Mouse (Mus musculus) megakaryocyte, adult 5-6 weeks (primary cell): Measurements from ENCODE around the gene Atp8b3. TPM values are rescaled to one million over a fixed set of nuclear protein-coding genes. Genes with fewer than 3 reads are reported as not detected.
A peak's percentile ranks its signal among the peaks of the same experiment; 100 is the strongest.

ENCODE experiments used
- ATAC-seq: 2 replicates; pipeline ENCODE4 v1.8.0; 2016; ENCODE audit warnings: mild to moderate bottlenecking, inconsistent platforms; ENCODE audit not compliant: poor library complexity, severe bottlenecking
- total RNA-seq, 2 experiments: library from RNA; stranded (forward) in 1 of 2; stranded (reverse) in 1 of 2; fragments of 153-499, 151-499 nt in 1 of 2; fragments of 221-1000, 200-1000 nt in 1 of 2; gene quantifications; 2 replicates each; pipeline versions ENCODE4 v1.2.3 to v1.2.4; 2015 to 2017

Gene Atp8b3
- total RNA-seq, 2 experiments from 2014 or later = not detected

- ATAC-seq = peak; percentile 87
These were observed 30.7 kb upstream of the Atp8b3 start for GRCm38 (mm10) chr10:80569664-80570066.

GRCm38 (mm10) chr10:80568876-80569275, 30.0 kb upstream of the Atp8b3 start:
- no peak for ATAC-seq

GRCm38 (mm10) chr10:80566375-80567092, 27.6 kb upstream of the Atp8b3 start:
- ATAC-seq = peak; percentile 67

DNA sequence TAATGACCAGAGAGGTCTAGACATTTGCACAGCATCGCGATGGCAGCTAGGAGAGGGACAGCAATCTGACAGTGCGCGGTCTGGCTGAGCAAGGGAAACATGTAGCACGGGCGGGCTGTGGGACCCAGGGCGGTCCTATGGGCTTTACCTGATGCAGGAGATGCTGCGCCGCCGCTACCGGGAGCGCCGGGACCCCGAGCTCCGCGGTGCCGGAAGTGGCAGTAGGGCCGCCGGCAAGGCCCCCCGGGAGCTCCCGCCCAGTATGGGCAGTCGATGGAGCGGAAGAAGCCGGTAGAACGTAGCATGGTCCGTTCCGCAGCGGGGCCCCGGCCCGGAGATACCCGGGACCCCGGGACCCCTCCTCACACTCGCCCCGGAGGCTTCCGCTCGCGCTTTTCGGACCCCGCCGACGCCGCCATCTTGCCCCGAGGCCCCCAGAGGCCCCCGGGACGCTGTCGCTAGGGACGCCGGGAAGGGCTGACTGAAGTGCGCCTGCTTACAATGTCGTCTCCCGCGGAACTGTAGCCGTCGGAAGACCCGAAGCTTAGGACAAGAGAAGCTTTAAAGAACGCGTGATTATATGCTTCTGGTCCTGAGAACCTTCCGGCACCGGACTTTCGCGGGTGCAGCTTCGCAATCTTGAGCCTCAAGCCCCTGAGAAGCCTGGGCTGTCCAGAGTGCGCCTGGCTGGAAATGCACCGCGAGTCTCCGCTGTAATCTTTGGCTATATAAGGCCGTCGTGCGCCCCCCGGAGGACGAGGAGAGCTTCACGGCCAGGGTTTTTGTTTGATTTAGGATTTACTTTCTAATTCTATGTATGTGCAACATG, 22.4 kb upstream of the Atp8b3 start, which contains the start of gene Rexo1:
TSS of gene Rexo1 (minus strand) at position 445 of the 829 bp plus-strand sequence.
- ATAC-seq = peak; percentile 87

GRCm38 (mm10) chr10:80560621-80561020, 21.7 kb upstream of the Atp8b3 start:
- ATAC-seq = no peak

DNA sequence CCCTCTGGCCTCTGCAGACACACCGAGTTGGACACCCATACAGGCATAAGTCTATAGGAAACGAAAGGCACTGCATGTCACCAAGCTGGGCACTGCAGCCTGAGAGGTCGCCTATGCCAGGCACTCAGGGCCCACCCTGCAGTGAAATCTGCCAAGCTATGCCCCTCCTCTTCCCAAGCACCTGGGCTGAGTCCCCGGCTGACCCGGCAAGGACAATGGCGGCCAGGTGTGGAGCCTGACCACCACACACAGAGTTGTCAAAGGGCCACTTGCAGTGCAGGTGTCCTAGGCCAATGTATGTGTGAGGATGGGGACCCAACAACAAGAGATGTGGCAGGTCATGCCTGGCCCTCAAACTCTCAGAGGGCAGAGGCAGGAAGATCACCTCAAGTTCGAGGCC, 20.5 kb upstream of the Atp8b3 start:
- no peak for ATAC-seq

DNA sequence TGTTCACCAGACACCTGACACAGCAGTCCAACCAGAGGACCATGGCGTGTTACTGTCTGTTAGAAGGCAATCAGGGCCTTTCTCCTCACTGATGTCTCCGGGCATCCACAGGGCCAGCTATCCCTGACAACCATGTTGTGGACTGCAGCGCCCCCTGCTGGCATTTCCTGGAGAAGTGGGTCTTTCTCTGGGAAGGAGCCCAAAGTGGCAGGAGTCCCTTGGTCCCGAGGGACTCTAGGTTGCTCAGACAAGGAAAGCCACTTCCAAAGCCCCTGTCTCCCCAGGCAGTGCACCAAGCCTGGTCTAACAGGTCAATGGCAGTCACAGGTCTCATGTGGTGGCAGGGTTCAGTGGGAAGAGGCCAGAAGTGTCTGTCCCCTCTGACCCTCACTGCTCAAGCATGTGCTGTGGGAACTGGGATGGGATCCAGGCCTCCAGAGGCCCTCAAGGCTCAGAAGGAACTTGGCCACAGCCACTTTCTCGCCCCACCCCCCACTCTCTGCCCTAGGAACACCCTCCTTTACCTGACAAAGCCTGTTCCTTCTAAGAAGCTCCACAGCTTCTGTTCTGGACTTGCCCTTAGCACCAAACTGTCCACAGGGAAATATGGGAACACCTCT, 18.5 kb upstream of the Atp8b3 start:
- no peak for ATAC-seq

GRCm38 (mm10) chr10:80553997-80554396, 15.1 kb upstream of the Atp8b3 start:
- no peak for ATAC-seq

GRCm38 (mm10) chr10:80553575-80553974, 14.7 kb upstream of the Atp8b3 start:
- no peak for ATAC-seq

- no peak for ATAC-seq
These were observed 13.4 kb upstream of the Atp8b3 start for GRCm38 (mm10) chr10:80552364-80552763.

DNA sequence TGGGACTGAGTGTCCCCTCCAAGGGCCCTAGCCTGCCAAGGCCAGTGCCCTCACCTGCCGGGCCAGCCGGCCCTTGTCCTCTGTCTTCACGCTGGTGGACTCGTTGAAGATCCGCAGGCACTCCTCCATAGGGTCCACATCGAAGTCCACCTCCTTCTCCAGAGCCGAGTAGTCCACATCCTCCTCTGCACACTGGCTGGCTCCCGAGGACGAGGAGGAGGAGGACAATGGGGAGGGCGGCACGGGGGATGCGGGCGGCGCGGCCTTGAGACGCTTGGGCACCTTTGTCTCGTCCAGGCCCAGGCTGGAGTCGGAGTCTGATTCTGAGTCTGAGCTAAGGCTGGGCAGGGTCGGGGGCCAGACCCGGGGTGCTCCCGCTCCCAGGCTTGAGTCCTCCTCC, 10.4 kb upstream of the Atp8b3 start:
- no peak for ATAC-seq

- peak; percentile 79 for ATAC-seq
These were observed 9.6 kb upstream of the Atp8b3 start for GRCm38 (mm10) chr10:80548428-80549006.

DNA sequence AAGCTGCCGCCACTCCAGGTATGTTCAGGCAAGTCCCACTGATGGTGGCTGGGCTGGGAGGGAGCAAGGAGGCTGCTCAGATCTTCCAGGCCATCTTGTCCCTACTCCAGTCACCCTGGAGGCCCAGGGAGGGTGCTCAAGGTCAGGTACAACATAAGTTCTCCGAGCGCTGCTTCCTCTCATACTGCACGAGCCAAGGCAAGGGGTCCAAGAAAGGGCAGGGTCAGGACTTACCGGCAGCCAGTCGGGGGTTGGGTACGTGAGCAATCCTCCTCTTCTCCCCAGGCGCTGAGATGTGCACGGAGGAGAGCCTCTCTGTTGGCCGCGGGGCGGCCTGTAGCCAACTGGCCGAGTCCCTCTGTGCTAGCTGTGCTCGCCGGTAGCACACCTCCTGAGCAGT, 8.6 kb upstream of the Atp8b3 start:
- no peak for ATAC-seq

DNA sequence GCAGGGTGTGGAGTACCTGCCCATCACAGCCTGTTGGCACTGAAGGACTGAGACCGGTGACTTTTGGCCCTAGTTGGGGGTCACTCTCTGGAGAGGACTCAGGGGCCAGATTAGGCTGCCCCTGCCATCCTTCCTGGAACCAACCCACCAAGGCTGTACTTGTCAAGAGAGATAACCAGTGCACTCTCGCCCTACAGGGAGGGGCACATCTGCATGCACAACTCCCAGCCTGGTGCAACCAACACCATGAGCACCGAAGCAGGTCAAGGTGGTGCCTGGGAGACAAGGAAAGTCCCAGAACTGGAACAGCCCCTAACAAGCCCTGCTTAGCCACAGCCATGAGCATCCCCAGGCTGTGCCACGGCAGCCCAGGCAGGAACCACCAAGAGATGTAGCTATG, 8.0 kb upstream of the Atp8b3 start:
- no peak for ATAC-seq

GRCm38 (mm10) chr10:80545590-80545989, 6.7 kb upstream of the Atp8b3 start:
- no peak for ATAC-seq

GRCm38 (mm10) chr10:80543873-80544272, 4.9 kb upstream of the Atp8b3 start:
- no peak for ATAC-seq

DNA sequence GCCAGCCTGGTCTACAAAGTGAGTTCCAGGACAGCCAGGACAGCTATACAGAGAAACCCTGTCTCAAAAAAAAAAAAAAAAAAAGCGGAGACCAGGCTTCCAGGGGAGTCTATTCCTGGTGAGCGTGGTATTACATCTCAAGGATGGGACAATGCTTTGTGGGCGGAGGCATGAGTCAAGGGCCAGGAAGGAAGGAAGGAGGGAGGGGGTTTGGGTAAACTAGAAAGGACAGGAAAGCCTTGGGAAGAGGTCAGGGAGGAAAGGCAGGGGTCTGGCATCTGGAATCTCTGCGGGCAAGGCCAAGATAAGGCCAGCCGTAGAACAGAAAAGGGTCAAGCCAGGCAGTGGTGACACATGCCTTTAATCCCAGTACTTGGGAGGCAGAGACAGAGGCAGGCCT, 569 bp upstream of the Atp8b3 start:
- ATAC-seq = no peak

GRCm38 (mm10) chr10:80538180-80538579, 744 bp downstream of the Atp8b3 start:
- no peak for ATAC-seq

- ATAC-seq = no peak
These were observed 3.2 kb downstream of the Atp8b3 start for GRCm38 (mm10) chr10:80535711-80536110.

- peak; percentile 28; the same call in 1 of the 2 replicates for ATAC-seq
These were observed 3.9 kb downstream of the Atp8b3 start for GRCm38 (mm10) chr10:80535071-80535470.

DNA sequence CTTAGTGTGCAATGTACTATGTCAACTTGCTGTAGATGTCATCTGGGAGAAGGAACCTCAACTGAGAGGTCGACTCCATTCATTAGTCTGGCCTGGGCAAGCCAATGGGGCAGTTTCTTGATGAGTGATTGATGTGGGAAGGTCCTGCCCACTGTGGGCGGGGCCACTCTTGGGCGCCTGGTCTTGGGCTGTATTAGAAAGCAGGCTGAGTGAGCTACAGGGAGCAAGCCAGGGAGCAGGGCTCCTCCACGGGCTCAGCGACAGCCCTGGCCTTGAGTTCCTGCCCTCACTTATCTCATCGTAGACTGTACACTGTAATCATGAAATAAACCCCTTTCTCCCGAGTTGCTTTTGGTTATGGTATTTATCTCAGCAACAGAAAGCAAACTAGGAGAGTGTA, 5.2 kb downstream of the Atp8b3 start:
- 0 out of 2 replicates have a peak, but pooled peaks have one; percentile 16 for ATAC-seq
